Mouse (Mus musculus) C2C12 (cell line): ENCODE measurements around the gene Shisal2a.
"Not testable (repeated sequence)": the region's sequence is repeated elsewhere in the genome, so short reads cannot be mapped to it uniquely, and the experiment has no call there.

Source experiments
- CTCF ChIP-seq: IDR thresholded peaks from one replicate; pipeline ENCODE4 v1.5.1; 2011; ENCODE audit not compliant: control insufficient read depth, insufficient read depth, insufficient read length
- MAX ChIP-seq: IDR thresholded peaks from one replicate; pipeline ENCODE4 v1.6.1; 2011; ENCODE audit warnings: mild to moderate bottlenecking, control low read depth

- TF ChIP-seq CTCF, MAX: not testable (repeated sequence)
Measured at GRCm38 (mm10) chr4:108353591-108353990, 29.6 kb downstream of the Shisal2a start.
